Mouse (Mus musculus): ENCODE measurements around the gene Clec4g.

- no peak for TF ChIP-seq CTCF (IDR thresholded peaks at IDR 0.05; ENCODE audit: borderline replicate concordance, extremely low read depth, insufficient read depth, insufficient read length)
- TF ChIP-seq POLR2A (IDR thresholded peaks at IDR 0.05; ENCODE audit: borderline replicate concordance, extremely low read depth, insufficient read depth, insufficient read length, poor library complexity, severe bottlenecking): no peak
Measured at GRCm38 (mm10) chr8:3735599-3735998, 15.1 kb upstream of the Clec4g start.

Measured in brain, embryonic 14.5 days (tissue).